Mouse (Mus musculus): ENCODE results near the gene Actr5.

The Actr5 gene

DNA sequence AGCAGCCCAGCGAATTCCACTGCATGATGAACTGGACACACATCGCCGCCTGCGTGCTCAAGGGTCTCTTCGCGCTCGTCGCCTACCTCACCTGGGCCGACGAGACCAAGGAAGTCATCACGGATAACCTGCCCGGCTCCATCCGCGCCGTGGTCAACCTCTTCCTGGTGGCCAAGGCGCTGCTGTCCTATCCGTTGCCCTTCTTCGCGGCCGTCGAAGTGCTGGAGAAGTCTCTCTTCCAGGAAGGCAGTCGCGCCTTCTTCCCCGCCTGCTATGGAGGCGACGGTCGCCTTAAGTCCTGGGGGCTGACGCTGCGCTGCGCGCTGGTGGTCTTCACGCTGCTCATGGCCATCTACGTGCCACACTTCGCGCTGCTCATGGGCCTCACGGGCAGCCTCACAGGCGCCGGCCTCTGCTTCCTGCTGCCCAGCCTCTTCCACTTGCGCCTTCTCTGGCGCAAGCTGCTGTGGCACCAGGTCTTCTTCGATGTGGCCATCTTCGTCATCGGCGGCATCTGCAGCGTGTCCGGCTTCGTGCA is 10.2 kb upstream of the Actr5 start:
- no peak for DNase-seq

DNA sequence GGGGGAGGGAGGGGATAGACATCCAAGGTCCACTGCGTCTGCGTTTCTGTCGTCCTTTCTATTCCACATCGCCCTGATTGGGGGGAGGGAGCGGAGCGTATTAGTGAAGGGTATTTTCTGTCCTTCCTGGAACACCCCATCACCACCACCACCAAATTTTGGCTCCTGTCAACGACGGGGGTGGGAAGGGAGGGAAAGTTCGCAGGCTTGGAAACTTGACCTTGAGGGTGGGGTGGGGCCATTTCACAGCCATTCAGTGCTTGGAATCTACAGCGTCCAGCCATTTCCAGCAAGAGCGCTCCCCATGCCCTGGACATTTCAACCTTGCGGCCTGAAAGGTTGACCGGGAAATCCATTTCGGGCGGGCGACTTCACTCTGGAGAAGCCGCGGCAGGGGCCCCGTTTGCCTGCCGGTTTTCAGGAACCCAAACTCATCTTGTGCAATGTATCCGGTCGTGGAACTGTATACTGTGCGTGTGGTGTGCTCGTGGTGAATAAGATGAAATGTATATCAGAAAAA is 9.5 kb upstream of the Actr5 start:
- DNase-seq, result no peak

DNA sequence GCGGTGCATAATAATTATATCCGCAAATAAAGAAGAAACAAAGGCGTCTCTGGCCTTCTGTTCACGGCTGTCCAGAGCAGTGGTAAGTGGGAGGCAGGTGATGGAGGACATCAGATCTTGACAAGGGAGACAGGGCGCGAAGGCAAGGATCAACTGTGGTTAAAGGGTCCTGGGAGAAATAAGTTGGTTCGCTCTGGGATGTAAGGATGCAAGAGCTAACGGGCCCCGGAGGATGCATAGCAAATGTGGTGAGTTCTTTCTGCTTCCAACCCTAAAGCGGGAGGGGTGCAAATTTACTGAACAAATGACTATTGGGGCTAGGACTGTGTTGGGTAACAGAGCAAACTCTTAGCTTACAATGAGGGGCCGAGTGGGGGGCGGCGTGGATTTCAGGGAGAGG is 9.0 kb upstream of the Actr5 start:
- DNase-seq, result no peak

DNA sequence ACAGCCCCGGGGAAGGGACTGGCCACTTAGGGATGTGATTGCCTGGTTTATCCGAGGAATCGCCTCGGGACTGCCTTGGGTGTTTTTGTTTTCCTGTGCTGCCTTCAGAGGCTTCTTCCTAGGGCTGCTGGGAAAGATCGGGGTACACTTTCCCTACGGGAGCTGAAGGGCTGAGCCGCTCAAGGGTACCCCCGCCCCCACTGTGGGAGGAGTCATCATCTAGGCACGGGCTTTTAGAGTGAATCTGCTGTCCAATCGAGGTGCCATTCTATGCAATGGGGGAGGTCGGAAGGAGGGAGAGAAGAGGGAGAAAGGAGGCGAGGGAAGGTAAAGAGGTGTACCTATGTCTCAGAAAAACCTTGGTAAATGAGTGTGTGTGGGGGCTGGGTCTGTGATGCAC is 8.4 kb upstream of the Actr5 start:
- no peak for DNase-seq

DNA sequence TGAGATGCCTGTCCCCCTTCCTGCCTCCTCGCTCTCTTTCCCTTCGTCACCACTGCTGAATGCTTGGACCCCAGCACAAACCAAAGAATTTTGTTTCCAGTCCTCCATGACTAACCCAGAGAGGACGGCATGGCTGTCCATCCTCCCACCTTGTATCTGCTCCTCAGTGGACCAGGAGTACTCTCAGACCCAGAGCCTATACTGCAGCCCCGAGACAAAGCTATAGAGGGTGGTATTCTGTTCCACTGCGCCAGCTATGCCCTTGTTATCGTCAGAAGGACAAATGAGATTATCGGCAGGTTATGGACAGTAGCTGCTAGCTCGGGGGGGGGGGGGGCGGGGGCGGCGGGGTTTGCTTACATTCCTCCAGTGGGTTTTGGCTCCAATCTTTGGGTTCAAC is 7.9 kb upstream of the Actr5 start:
- no peak for DNase-seq

DNA sequence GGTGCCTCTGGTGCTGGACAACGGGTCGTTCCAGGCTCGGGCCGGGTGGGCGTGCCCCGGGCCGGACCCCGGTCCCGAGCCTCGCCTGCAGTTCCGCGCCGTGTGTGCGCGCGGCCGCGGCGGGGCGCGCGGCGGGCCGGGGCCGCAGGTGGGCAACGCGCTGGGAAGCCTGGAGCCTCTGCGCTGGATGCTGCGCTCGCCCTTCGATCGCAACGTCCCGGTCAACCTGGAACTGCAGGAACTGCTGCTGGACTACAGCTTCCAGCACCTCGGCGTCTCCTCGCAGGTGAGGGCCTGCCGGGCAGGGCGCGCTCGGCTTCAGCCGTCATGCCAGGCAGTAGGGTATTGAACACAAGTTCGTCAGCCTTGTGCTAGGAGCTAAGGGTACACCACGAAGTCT is 543 bp downstream of the Actr5 start:
- no peak for DNase-seq

DNA sequence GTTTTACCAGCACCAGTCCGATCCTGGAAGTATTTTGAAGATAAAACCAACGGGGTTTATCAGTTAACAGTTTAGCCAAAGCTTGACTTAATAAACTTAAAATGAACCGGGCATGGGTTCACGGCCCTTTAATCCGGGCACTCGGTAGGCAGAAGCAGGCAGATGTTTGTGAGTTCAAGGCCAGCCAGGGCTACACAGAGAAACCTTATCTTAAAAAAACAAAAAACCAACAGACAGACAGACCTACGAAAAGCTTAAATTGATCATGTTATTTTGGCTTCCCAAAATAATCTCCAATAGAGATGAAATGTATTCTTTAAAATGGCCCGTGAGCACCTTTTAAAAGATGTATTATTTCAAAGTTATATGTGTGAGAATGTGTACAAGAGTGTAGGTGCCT is 1.0 kb downstream of the Actr5 start:
- no peak for DNase-seq

DNA sequence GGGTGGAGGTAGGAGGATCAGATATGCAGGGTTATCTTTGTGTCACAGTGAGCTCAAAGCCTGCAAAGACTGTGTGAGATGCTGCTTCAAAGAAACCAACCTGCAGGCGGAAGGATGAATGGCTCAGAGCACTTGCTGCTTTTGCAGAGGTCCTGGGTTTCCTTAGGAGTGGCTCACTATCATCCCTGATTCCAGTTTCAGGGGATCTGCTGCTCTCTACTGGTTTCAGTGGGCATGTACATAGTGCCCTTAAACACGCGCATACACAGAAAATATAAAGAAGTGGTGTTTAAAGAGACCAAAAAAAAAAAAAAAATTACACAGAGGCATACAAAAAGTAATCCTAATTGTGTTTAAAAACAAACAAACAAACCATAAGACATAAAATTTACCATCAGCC is 4.2 kb downstream of the Actr5 start:
- no peak for DNase-seq

DNA sequence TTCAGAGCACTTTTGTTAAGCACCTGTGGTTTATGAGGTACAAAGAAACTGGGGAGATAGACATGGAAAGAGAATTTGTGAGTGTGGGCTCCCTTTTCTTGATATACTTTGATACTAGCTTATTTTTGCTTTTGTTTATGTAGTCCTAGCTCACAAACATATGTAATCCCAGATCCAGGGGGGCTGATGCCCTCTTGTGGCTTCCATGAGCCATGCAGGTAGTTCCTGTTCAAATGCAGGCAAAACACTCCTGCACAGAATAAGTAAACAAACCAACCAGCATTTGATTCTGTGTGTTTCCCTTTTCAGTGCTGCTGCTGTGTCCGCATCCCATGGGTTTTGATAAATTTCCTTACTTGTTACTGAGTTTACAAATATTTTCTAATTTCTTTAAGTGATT is 4.7 kb downstream of the Actr5 start:
- peak in 1 of 2 experiments; percentile 31 for DNase-seq

DNA sequence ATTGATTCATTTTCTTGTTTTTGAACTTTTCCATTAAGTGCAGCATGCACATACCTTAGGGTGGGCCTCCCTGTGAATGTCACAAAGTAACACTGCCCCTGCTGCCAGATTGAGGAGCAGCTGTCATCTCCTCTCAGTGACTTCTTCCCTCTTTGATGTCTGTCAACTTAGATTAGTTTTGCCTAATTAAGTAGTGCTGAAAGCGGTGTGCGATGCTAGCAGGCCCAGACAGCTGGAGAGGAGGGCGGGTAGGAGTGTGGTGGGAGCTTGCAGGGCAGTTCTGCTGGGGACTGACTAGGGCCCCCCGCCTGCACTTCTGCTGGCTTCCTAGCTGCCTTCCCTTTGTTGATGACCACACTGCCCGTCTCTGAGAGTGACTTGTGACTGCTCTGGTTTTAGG is 7.2 kb downstream of the Actr5 start:
- DNase-seq, result no peak

DNA sequence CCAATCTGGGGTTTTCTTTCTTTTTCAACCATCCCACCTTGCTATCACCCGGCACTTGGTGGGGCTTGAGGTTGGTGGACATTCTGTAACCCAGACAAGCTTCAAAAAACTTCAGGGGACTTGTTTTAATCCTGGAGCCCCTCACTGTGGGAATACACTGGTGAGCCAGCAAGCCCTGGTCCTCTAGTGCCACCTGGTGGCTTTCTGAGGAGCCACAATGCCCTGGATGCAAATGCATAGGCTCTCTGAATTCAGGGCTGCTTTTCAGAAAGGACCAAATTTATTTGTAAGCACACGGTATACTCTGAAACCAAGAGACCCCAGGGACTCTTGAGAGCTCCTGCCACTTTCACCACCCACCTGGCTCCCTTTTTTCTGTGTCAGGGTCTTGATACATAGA is 17.2 kb downstream of the Actr5 start:
- DNase-seq, result peak; percentile 47 to 73

DNA sequence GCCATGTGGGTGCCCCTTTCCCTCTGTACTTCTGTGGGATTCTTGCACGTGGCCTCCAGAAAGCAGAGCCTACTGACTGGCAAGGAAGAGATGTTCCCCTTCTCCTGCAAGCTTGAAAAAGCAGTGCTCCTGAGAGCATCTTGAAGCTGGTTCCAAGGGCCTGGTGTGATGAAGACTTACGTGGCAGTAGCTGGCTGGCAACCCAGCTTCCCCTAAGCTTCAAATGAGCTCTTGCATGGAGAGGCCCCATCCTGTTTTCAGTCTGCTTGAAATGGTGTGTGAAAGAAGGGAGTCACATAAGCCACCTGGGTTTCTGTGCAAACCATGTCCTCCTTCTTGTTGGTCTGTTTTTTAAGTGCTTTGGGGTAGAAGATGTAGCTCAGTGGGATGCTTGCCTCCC is 17.9 kb downstream of the Actr5 start:
- DNase-seq, result no peak

DNA sequence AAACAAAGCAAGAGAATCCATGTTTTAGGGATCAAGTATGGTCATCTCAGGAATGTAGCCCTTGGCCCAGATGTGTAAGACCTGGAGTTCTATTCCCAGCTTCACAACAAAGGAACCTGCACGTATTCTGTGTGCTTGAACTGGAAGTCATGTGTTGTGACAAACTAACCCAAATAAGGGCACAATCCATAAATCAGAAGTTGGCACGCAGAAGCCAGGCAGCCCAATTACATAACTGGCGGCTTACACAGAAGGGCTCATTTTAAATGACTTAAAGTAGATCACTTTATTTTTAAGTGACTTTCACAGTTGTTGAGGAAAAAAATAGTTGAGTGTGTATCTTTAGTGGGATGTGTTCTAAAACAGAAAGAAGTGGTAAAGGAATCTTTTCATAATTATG is 19.1 kb downstream of the Actr5 start:
- no peak for DNase-seq

DNA sequence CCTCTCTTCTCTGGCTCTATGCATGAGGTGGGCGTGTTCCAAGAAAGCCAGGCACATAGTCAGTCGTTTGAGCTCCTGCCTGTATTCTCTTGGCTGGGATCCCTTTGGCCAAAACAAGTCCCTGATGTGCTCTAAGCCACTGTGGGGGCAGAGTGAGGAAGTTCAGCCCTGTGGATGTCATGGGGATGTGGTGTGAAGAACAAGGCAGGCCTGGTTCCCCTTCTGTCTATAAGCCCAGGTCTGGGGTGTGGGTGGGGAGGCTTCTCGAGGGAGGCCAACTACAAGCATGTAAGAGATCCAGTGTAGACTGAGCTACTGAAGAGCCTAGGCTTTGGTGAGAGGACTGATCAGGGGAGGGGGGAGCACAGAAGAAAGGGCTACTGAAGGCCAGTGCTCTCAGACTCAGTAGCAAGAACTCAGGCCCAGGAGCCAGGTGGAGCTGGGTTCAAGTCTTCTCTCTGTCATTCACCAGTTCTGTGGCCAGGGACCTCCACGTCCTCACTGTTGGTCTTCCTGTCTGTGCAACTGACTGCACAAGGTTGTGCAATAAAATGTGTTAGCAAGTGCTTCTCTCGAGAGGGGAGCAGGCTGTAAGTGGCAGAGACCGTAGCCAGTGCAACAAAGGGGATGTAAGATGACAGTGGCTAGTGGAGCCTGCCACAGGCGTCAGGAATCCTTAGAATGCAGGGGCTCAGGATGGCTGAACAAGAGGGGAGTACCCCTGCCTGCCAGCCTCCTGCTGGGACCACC is 26.6 kb downstream of the Actr5 start:
- DNase-seq, result no peak

DNA sequence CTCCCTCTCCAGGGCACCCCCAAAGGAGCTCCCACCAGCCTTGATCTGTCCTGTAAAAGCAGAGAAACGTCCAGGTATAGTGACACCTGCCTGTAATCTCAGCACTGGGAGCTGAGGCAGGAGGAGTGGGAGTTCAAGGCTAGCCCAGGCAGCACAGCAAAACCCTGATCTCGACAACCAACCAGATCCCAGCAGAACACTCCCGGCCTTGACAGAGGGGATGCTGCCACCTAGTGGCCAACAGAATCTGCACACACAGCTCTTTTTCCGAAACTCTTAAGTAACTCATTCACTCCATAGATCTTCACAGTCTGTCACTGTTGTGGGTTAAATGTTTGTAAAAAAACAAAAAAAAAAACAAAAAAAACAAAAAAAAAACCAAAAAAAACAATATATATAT is 28.3 kb downstream of the Actr5 start:
- DNase-seq, result peak; percentile 64 to 80

DNA sequence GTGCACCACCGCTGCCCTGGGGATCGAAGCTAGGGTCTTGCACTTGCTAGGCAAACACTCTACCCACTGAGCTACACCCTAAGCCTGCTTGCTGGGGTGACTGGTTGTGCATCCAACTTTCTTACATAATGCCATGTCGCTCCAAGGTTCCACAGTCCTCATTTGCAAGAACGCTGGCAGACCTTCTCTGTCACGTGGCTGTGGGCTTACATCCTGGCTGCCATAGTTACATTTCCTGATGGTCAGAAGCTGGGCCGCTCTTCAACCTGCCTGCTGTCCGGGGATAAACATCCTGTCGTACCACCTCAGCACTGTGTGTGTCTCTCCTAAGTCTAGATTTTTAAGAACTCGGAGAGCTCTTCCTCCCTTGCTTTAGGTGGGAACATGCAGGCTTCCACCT is 30.0 kb downstream of the Actr5 start:
- DNase-seq, result peak; percentile 54 to 75

DNA sequence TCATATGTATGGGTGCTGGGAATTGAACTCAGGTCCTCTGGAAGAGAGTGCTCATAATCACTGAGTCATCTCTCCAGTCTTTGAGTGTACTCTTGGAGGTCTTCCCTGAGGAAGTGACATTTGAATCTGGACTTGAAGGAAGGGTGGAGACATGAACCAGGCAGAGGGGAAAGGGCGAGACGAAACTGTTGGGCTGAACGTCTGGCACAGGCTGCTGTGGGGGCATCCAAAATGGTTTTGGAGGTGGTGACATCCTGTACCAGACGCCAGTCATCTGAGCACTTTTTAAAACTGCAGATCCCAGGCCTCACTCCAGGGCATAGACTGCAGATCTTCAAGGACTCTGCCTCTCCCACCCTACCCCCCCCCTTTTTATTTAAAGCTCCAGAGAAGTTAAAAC is 31.1 kb downstream of the Actr5 start:
- no peak for DNase-seq

DNA sequence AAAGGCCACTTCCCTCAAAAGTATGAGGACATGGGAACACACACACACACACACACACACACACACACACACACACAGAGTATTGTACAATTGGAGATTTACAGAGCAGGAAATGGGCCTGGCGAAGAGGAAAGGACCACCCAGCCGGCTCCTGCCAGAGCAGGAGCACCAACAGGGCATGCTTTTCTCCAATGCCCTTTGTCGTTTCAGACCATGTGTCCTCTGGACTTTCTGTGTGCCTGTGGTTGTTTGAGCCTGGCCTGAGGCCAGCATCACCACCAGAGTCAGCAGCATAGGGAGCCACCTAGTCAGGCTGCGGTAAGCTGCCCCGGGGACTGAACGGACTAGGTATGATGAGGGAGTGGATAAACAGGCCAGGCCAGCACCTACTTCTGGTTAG is 34.1 kb downstream of the Actr5 start:
- peak; percentile 61 to 84 for DNase-seq

DNA sequence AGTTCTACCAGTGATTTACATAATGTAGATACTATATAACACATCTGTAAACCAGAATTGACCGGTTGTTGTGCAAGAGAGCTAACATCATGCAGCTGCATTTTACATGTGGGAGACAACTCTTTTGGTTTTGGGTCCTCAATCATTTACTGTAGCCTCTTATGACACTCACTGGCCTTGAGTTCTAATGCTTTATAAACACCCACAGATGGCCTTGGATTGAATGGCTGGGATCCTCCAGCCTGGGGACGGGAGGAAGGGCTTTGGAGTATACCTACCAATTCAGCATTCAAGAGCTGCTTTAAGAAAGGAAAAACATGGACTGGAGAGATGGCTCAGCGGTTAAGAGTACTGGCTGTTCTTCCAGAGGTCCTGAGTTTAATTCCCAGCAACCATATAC is 34.7 kb downstream of the Actr5 start:
- no peak for DNase-seq

DNA sequence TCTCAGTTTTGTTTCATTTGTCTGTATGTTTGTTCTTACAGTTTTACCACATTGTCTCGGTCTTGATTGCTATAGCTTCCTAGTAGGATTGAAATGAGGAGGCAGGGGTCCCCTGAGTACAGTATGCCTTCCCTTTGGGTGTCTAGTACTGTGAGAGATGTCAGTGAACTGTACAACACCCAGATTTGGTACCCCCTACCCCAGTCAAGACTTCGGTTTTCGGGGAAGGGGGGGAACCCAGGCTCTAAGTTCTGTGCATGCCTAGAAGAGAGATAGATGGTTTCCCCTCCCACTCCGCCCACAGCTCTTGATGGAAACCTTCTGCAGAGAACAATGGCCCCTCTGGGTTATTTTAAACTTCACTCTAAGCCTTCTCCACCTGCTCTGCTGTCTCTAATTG is 40.4 kb downstream of the Actr5 start, which contains the start of gene Ppp1r16b:
Gene Ppp1r16b (plus strand): TSS at position 301 of the 400 bp plus-strand sequence.
- no peak for DNase-seq

DNA sequence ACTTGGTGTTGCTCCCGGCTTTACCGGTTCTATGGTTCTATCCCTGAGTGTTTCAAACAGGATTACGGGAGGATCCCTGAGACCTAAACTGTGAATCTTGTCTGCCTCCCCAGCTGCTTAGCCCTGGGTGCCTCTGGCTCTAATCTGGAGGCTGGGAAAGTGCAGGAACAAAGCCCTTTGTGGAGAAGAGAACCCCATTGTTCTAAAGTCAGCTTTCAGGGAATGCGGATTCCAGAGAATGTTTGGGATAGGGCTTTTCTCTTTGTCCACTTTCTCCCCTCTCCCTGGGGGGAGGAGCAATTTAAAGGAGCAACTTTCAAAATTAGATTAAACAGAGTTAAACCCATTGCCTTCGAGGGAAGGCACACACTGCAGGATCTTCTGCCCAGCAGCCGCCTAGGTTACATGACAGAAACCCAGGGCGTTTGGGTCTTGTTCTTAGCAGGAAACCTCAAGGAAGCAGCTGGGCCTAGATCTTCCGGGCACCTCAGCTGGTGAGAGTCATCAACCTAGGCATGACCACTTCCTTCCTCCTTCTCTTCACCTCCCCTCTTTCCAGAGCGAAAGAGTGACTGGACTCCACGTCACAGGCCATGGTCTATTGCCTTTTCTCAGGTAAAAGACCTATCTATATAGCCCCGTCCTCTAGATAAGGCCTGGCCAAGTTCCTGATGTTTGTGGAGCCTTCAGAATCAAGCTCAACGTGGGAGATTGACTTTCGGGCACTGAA is 41.5 kb downstream of the Actr5 start:
- peak; percentile 41 to 61 for DNase-seq

DNA sequence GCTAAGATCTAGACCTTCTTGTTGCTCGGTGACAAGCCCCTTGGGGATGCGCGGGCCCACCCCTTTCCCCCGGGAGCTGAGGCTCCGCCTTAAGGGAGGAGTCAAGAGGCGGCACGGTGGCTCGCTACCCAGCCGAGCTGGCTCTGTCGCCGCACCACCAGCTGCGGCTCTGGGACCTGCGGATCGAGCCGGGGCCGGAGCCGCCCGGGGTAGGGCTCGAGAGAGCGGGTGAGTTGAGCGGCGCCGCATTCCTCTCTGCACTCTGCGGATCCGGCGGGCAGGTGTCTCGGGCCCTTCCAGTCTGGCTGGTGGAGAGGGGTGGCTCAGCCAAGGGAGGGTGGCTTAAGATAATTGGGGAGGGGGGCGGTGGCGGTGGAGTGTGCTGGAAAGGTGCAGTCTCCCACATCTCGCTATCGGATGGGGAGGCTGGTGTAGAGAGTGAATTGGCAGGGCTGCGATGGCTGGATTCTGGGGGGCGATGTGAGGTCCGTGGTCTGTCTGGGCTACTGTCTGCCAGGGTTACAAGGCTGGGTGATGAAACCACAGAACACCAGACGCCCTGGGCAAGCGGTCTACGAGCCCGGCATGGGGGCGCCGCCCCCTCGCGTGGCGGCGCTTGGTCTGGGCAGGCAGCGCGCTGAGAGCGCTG is 42.5 kb downstream of the Actr5 start:
- peak; percentile 65 to 77 for DNase-seq

DNA sequence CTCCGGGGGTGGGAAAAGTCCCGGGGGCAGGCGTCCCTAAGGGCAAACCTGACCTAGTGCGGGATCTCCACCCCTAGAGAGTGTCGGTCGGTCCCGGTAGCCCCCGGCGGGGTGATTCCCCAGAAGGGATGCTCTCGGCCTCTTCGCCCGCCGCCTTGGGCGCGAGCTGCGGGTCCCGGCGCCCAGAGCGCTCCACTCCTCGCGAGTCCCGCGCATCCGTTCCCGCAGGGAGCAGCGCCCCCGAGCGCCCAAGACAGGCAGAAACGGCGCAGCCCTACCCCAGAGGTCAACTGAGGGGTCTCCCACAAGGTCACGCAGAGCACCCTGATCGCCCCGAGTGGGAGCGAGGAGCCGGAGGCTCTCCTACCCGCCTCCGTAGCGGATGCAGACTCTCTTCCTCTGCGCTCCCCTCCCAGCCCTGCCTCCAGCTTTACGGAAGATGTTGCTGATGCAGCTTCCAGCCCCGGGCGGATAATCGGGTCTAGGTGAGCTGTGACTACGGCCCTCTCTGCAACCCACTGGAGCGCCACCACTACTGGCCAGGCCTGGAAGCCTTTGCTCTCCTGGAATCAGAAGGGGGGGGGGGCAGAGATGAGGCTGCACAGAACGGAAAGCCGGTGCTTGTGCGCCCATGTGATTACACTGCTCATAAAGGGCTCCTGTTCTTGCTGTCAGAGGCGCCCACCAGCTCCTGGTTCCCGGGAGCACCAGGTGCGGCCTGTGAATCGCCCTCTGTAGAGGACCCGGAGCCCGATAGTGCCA is 43.2 kb downstream of the Actr5 start:
- peak; percentile 57 to 59 for DNase-seq

All from lung, postnatal 4 days (tissue).